Mouse (Mus musculus) kidney, embryonic 16.5 days (tissue): ENCODE results near the gene Gm36210. TPM values are rescaled to one million over a fixed set of nuclear protein-coding genes. Genes with fewer than 3 reads are reported as not detected.

Experiments
- ATAC-seq: fragments of 200-750 bp; cut with Nextera tagmentation; 2 replicates; pipeline ENCODE4 v1.8.0; 2017; ENCODE audit warnings: moderate TSS enrichment; ENCODE audit not compliant: low FRiP score, low TSS enrichment
- H3K27ac ChIP-seq: fragments of 300-500 bp; sonication (generic); 2 replicates; pipeline ENCODE4 v1.5.1; 2014; ENCODE audit warnings: low read length
- H3K27me3 ChIP-seq: fragments of 300-500 bp; sonication (generic); 2 replicates; pipeline ENCODE4 v1.6.1; 2014; ENCODE audit warnings: low read length, control low read depth, mixed read lengths; ENCODE audit not compliant: insufficient read depth
- H3K36me3 ChIP-seq: fragments of 300-500 bp; sonication (generic); 2 replicates; pipeline ENCODE4 v1.6.1; 2014; ENCODE audit warnings: low read length, control low read depth, mixed read lengths; ENCODE audit not compliant: insufficient read depth
- H3K4me1 ChIP-seq: fragments of 300-500 bp; sonication (generic); 2 replicates; pipeline ENCODE4 v1.6.1; 2014; ENCODE audit warnings: low read length, control low read depth, mixed read lengths; ENCODE audit not compliant: insufficient read depth
- H3K4me2 ChIP-seq: fragments of 300-500 bp; sonication (generic); replicated peaks from 2 replicates; pipeline ENCODE4 v1.6.1; 2014; ENCODE audit warnings: low read depth, low read length
- H3K4me3 ChIP-seq: fragments of 300-500 bp; sonication (generic); 2 replicates; pipeline ENCODE4 v1.5.1; 2014; ENCODE audit warnings: mild to moderate bottlenecking, low read length
- H3K9ac ChIP-seq: fragments of 300-500 bp; sonication (generic); replicated peaks from 2 replicates; pipeline ENCODE4 v1.6.1; 2014; ENCODE audit warnings: low read length
- H3K9me3 ChIP-seq: fragments of 300-500 bp; sonication (generic); 2 replicates; pipeline ENCODE4 v1.6.1; 2016; ENCODE audit warnings: low read length, control low read depth
- WGBS: fragments of 180-500 bp; shearing (Covaris S2); extraction: QIAGEN DNeasy Blood & Tissue Kit; methylation state at CpG from one replicate; pipeline ENCODE4 v1.1.7; 2014; 5-methylcytosine and 5-hydroxymethylcytosine counted together
- polyA plus RNA-seq: library from polyadenylated mRNA; unstranded; fragments of >200 nt; fragmentation: Nextera tagmentation; extraction: Ambion mirVana; gene quantifications from 2 replicates; pipeline ENCODE4 v1.2.1, GENCODE M21; 2015

Gene Gm36210
- not detected in 2 replicates for polyA plus RNA-seq

DNA sequence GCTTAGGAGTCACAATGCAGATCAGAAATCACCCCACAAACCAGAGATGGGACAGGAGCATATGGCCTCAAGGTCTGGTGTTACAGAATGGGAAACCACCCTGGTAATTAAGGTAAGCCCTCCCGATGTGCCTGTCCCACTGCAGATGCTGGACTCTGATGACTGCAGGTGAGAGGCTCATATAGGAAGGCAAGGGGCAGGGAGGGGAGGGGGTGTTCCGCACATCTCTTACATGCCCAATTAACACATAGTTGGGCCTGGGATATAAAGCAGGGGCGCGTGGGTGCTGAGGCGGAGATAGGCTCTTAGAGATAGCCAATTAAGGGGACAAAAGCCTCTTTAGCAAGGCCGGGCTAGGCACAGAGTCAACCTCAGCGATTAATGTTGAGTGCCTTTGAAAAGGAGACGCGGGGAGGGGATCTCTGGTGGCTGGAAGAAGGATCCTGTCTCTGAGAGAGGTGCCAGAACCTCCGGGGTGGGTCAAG, at the start of gene Gm36210:
Gm36210 (minus strand) TSS at position 51 of the 485 bp plus-strand sequence.
- 53% methylated on average over 10 of the region's 10 CpGs for WGBS
- H3K27me3 ChIP-seq = no peaks in the 10 kb centered on the region
- H3K4me2 ChIP-seq = no peak within 1 kb of the TSS
- no peak within 1 kb of the TSS for H3K9ac ChIP-seq
- H3K4me3 ChIP-seq = no peak within 1 kb of the TSS
- no peaks in the 10 kb centered on the region for H3K9me3 ChIP-seq
- no peaks in the 10 kb centered on the region for H3K4me1 ChIP-seq
- ATAC-seq = no peak
- no peaks in the 10 kb centered on the region for H3K36me3 ChIP-seq
- H3K27ac ChIP-seq = no peak within 1 kb of the TSS

DNA sequence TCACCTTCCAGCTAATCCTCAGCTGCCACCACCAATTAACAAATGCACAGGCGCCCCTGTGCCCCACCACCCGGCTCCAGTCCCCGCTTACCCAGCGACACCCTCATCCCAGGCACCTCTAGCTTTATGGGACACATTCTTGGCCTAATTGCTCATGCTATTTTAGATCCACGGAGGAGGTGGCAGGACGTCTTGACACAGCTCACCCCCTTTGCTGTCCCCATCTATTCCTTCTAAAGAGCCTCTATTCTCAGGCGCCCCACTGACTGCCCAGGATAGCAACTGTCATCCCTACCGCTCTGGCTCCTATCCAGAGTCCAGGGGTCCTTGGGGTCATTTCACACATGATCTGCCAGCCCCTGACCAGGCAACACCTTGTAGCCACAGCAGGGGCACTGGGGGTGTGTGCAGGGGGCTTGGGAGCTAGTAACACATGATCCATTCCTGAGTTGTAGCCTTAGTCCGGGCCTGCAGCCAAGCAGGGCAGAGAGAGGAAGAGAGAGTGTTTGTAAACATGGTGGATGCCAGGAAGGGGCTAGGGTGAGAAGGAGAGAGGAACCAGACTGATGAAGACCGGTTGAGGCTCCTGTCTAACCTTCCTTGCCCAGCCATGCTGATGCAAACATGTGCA, 47.6 kb upstream of the Gm36210 start:
- ATAC-seq = no peak; the same call in 1 of the 2 replicates

DNA sequence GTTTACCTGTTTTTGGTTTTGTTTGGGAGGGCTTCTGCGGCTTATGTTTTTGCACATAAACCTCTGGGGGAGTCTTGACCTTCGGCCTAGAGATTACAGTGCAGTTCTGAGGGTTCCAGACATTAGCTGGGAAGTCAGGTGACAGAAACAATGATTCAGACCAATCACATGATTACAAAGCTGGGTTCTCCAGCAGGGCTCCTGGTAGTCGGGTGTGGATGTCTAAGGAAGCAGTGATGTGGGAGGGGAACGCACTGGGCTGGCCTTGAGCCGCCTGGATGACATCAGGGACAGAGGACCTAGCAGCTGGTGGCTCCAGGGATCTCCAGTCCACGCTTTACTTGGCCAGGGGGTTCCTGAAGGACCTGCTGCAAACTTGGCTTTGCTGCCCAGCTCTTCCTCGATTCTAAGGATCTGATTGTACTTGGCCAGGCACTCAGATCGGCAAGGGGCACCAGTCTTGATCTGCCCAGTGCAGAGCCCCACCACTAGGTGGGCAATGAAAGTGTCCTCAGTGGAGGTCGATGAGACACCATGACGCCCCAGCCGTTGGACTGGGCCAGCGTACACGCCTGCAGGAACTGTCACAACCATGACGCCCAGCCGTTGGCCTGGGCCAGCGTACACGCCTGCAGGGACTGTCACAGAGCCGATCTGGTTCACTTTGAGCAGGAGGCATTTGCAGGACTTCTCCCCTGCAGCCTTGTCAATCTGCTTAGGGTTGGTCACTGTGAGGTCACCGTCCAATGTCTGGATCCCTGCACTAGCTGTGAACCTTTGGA, 44.4 kb upstream of the Gm36210 start:
- no peaks in the 10 kb centered on the region for H3K4me1 ChIP-seq
- no peak overlapping the region for H3K27ac ChIP-seq
- H3K4me3 ChIP-seq = no peak overlapping the region
- no peaks in the 10 kb centered on the region for H3K36me3 ChIP-seq
- no peak overlapping the region for H3K4me2 ChIP-seq
- 83% methylated on average over 19 of the region's 19 CpGs for WGBS
- H3K9me3 ChIP-seq = no peaks in the 10 kb centered on the region
- H3K9ac ChIP-seq = no peak overlapping the region
- H3K27me3 ChIP-seq = no peaks in the 10 kb centered on the region
- ATAC-seq = no peak

More for the DNA sequence above, 47.6 kb upstream of the Gm36210 start:
- WGBS = 20% methylated on average over 10 of the region's 10 CpGs
- Histone ChIP-seq H3K36me3 (no peaks in the 10 kb centered on the region), H3K4me3 (no peak overlapping the region), H3K27ac (no peak overlapping the region), H3K4me2 (no peak overlapping the region), H3K9me3 (no peaks in the 10 kb centered on the region), H3K9ac (no peak overlapping the region), H3K4me1 (no peaks in the 10 kb centered on the region), H3K27me3 (no peaks in the 10 kb centered on the region)

- ATAC-seq = no peak
- no peak overlapping the region for H3K9ac ChIP-seq
- 60% methylated on average over 6 of the region's 6 CpGs for WGBS
- H3K4me2 ChIP-seq = no peak overlapping the region
- H3K9me3 ChIP-seq = no peaks in the 10 kb centered on the region
- H3K4me1 ChIP-seq = no peaks in the 10 kb centered on the region
- H3K27me3 ChIP-seq = no peaks in the 10 kb centered on the region
- no peaks in the 10 kb centered on the region for H3K36me3 ChIP-seq
- H3K27ac ChIP-seq = no peak overlapping the region
- no peak overlapping the region for H3K4me3 ChIP-seq
These were observed 42.1 kb upstream of the Gm36210 start for GRCm38 (mm10) chr7:4948386-4948785.

DNA sequence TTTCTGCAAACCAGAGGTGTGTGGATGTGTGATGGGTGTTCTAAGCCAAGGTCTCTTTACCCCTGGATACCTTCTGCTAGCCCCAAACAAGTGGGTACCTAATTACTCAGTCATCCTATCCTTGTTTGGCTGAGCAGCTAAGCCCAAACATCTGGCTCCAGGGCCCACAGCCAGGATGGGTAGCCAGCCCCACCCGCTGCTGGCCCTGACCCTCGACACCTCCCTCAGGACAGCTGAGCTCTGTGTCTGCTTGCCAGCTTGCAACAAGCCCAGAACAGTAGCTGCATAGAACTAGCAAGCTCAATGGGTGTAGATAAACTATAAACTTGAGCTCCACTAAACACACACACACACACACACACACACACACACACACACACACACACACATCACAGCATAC, 41.5 kb upstream of the Gm36210 start:
- H3K27me3 ChIP-seq = no peaks in the 10 kb centered on the region
- no peak overlapping the region for H3K4me2 ChIP-seq
- no peak overlapping the region for H3K9ac ChIP-seq
- no peak overlapping the region for H3K4me3 ChIP-seq
- H3K9me3 ChIP-seq = no peaks in the 10 kb centered on the region
- no peaks in the 10 kb centered on the region for H3K36me3 ChIP-seq
- ATAC-seq = no peak
- no peak overlapping the region for H3K27ac ChIP-seq
- H3K4me1 ChIP-seq = no peaks in the 10 kb centered on the region
- WGBS = 32% methylated on average over 2 of the region's 2 CpGs

GRCm38 (mm10) chr7:4943223-4943815, 37.0 kb upstream of the Gm36210 start:
- H3K4me1 ChIP-seq = no peaks in the 10 kb centered on the region
- H3K9ac ChIP-seq = no peak overlapping the region
- H3K27ac ChIP-seq = no peak overlapping the region
- no peaks in the 10 kb centered on the region for H3K9me3 ChIP-seq
- WGBS = 19% methylated on average over 15 of the region's 15 CpGs
- no peaks in the 10 kb centered on the region for H3K27me3 ChIP-seq
- no peaks in the 10 kb centered on the region for H3K36me3 ChIP-seq
- peak overlapping the region; percentile 54 for H3K4me2 ChIP-seq
- ATAC-seq = peak; percentile 77
- H3K4me3 ChIP-seq = peak overlapping the region; percentile 36

DNA sequence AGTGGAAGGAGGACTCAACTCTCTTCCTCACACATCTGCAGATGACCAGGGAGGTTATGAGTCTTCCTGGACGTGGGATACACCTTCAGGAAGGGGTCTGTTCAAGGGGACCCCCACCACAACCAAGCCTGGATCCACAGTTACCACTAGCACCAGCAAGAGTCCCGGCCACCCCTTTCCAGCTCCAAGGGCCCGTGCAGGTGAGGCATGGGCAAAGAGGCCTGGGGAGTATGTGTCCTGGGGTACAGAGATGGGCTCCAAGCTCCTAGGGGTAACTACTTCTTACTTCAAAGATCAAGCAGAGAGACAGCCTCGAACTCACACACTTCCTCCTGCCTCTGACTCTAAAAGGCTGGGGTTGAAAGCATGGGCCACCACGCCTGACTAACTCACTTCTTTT, 36.4 kb upstream of the Gm36210 start:
- Histone ChIP-seq H3K36me3 (no peaks in the 10 kb centered on the region), H3K27ac (no peak overlapping the region), H3K9ac (no peak overlapping the region), H3K27me3 (no peaks in the 10 kb centered on the region), H3K4me3 (no peak overlapping the region), H3K4me2 (no peak overlapping the region), H3K4me1 (no peaks in the 10 kb centered on the region), H3K9me3 (no peaks in the 10 kb centered on the region)
- ATAC-seq = no peak
- WGBS = 51% methylated on average over 5 of the region's 5 CpGs

GRCm38 (mm10) chr7:4940068-4940479, 33.8 kb upstream of the Gm36210 start:
- peak; percentile 55; the same call in 1 of the 2 replicates for ATAC-seq

DNA sequence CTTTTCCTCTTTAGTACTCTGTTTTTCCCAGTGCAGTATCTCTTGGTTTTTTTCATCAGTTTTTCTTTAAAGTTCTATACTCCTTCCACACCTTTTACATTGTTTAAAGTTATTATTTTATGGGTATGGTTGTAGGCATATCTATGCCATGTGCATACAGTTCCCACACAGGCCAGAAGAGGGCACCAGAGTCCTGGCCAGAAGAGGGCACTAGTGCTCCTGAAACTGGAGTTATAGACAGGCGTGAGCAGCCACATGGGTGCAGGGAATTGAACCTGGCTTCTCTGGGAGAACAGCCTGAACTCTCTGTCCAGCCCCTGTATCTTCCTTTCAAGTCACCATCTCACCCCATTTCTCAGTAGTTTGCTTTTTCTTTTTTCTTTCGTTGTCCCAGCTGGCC, 32.1 kb upstream of the Gm36210 start:
- ATAC-seq = no peak
- no peak overlapping the region for H3K4me3 ChIP-seq
- peaks cover 6% of the 10 kb centered on the region for H3K9me3 ChIP-seq
- H3K4me2 ChIP-seq = no peak overlapping the region
- no peaks in the 10 kb centered on the region for H3K27me3 ChIP-seq
- no peak overlapping the region for H3K27ac ChIP-seq
- no peak overlapping the region for H3K9ac ChIP-seq
- 31% methylated on average over 2 of the region's 2 CpGs for WGBS
- H3K36me3 ChIP-seq = no peaks in the 10 kb centered on the region
- no peaks in the 10 kb centered on the region for H3K4me1 ChIP-seq

More at GRCm38 (mm10) chr7:4940068-4940479, 33.8 kb upstream of the Gm36210 start:
- Histone ChIP-seq H3K9ac (no peak overlapping the region), H3K4me2 (no peak overlapping the region), H3K4me3 (no peak overlapping the region), H3K9me3 (no peaks in the 10 kb centered on the region), H3K36me3 (no peaks in the 10 kb centered on the region), H3K27me3 (no peaks in the 10 kb centered on the region), H3K27ac (no peak overlapping the region), H3K4me1 (no peaks in the 10 kb centered on the region)
- 21% methylated on average over 9 of the region's 9 CpGs for WGBS
